Mouse (Mus musculus) thymus, adult 18-20 months (tissue): ENCODE results near the gene Prok1.

Source experiments
- DNase-seq, 2 experiments: peaks; one replicate each; pipeline ENCODE4 v3.0.0; 2022; ENCODE audit warnings: mixed read lengths in 2 of 2

Gene Prok1

GRCm38 (mm10) chr3:107239607-107240006 lies at the start of gene Prok1:
Gene Prok1 (minus strand): TSS chr3:107239707.
- DNase-seq: no peak

- no peak for DNase-seq
These were observed 47.8 kb upstream of the Prok1 start for GRCm38 (mm10) chr3:107287346-107287745.

GRCm38 (mm10) chr3:107286123-107286522 lies 46.6 kb upstream of the Prok1 start:
- DNase-seq: no peak

- DNase-seq: peak; percentile 78 to 83
These were observed 39.2 kb upstream of the Prok1 start, which contains the start of gene Lamtor5 for GRCm38 (mm10) chr3:107278479-107279269. Gene Lamtor5 (plus strand): TSS chr3:107278858.

GRCm38 (mm10) chr3:107276626-107277025 lies 37.1 kb upstream of the Prok1 start:
- DNase-seq: no peak

GRCm38 (mm10) chr3:107275996-107276395 lies 36.5 kb upstream of the Prok1 start:
- DNase-seq: no peak

GRCm38 (mm10) chr3:107275351-107275750 lies 35.8 kb upstream of the Prok1 start:
- no peak for DNase-seq

- DNase-seq: peak; percentile 14 to 36
These were observed 34.3 kb upstream of the Prok1 start for GRCm38 (mm10) chr3:107273820-107274219.

- no peak for DNase-seq
These were observed 32.9 kb upstream of the Prok1 start for GRCm38 (mm10) chr3:107272433-107272832.

- DNase-seq: no peak
These were observed 27.4 kb upstream of the Prok1 start for GRCm38 (mm10) chr3:107266814-107267345.

- no peak for DNase-seq
These were observed 22.3 kb upstream of the Prok1 start for GRCm38 (mm10) chr3:107261851-107262165.

GRCm38 (mm10) chr3:107260956-107261850 lies 21.7 kb upstream of the Prok1 start:
- DNase-seq: no peak

- DNase-seq: no peak
These were observed 18.4 kb upstream of the Prok1 start for GRCm38 (mm10) chr3:107257924-107258323.

- no peak for DNase-seq
These were observed 17.2 kb upstream of the Prok1 start for GRCm38 (mm10) chr3:107256724-107257123.

GRCm38 (mm10) chr3:107255992-107256391 lies 16.5 kb upstream of the Prok1 start:
- DNase-seq: no peak

- DNase-seq: no peak
These were observed 14.4 kb upstream of the Prok1 start for GRCm38 (mm10) chr3:107253925-107254324.

- no peak for DNase-seq
These were observed 12.5 kb upstream of the Prok1 start for GRCm38 (mm10) chr3:107252035-107252434.

- DNase-seq: no peak
These were observed 10.8 kb upstream of the Prok1 start for GRCm38 (mm10) chr3:107250320-107250719.

- no peak for DNase-seq
These were observed 9.5 kb upstream of the Prok1 start for GRCm38 (mm10) chr3:107249042-107249441.

- no peak for DNase-seq
These were observed 7.4 kb upstream of the Prok1 start for GRCm38 (mm10) chr3:107246876-107247275.

- no peak for DNase-seq
These were observed 2.0 kb upstream of the Prok1 start for GRCm38 (mm10) chr3:107241389-107242094.

GRCm38 (mm10) chr3:107238471-107238980 lies 981 bp downstream of the Prok1 start:
- no peak for DNase-seq

GRCm38 (mm10) chr3:107238051-107238450 lies 1.5 kb downstream of the Prok1 start:
- no peak for DNase-seq
